Mouse (Mus musculus): ENCODE results near the gene Elovl6.

Gene Elovl6

DNA sequence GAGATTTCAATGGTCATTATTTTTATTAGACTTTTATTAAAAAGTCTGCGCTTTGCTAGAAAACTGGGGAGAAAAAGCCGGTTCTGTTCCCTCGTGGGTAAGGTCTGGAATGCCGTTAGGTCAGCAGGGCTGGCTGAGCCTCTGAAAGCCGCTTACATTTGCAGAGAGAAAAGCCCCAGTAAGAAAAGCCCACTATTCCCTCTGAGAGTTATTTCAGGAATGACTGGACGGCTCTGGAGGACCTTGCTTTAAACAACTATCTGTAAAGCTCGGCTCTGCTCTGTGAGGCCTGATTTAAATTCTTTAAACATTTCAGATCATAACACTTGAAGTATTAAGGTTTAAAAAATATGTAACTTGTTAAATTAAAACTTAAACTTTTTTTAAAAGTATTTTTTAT lies 36.4 kb downstream of the Elovl6 start:
- DNase-seq, result no peak

DNA sequence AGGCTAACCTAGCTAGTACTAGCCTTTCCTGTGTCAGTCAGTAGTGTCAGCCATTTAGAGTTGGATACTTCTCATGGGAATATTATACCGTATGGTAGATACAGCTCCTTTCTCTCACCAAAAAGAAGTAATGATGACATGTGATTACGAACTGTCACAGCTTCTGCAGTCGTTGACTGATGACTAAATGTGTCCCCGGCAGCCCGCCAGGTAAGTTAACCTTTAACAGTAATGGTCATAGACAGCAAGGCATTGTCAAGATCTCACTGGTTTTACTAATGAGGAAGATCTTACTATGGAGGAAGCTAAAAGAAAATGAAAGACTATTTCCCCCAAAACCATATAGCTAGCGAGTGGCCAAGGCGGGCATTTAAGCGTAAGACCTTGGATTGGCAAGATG lies 38.8 kb downstream of the Elovl6 start:
- no peak for DNase-seq

DNA sequence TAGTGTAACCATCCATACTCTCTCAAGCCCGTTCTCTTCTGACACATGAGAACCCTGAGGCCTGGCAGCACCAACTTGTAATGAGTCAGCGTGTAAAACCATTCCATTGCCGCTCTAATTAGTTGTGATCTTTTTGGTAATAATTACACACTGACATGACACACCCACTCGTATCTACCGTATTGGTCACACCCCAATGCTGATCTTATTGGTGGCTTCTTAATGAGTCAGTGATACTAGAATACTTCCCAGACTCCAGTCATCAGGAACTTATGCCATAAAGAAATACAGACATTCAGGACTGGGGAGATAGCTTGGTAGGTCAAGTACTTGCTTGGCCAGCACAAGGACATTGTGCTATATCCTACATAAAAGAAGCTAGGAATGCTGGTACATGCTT lies 39.5 kb downstream of the Elovl6 start:
- DNase-seq, result no peak

DNA sequence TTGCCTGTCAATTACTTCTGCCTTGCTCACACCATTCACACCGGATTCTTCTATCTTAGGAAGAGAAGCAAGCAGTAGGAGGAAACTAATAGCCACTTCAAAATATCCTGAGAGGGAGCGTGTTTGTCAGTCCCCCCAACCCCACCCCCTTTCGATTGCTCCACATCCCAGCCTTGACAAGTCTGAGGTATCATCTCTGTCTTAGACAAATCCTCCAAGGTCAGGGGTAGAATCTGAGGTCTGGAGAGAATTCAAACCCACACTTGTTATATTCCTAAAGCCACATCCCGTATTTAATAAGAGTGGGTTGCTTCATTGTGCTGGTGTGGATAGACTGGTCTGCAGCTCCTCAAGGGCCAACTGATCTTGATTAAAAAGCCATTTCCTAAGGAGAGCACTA lies 40.8 kb downstream of the Elovl6 start:
- DNase-seq, result no peak

DNA sequence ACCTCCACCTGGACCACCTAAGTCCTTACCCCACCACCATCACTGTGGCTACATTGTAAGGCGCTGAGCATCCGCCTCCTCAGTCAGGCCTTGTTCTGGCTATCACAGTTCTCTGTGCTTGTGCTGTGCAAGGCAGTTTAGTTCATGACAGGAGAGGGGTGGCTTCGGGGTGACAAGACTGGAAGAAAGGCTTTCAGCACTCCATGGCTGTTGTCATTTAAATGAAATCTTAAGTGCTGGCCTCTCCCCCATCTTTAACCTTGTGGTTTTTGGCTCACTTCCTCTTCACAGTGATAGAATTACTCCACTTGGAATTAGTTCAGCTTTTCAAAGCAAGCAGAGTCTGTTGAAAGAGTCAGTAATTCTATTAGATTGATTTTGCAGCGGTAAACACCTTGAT lies 41.5 kb downstream of the Elovl6 start:
- no peak for DNase-seq

DNA sequence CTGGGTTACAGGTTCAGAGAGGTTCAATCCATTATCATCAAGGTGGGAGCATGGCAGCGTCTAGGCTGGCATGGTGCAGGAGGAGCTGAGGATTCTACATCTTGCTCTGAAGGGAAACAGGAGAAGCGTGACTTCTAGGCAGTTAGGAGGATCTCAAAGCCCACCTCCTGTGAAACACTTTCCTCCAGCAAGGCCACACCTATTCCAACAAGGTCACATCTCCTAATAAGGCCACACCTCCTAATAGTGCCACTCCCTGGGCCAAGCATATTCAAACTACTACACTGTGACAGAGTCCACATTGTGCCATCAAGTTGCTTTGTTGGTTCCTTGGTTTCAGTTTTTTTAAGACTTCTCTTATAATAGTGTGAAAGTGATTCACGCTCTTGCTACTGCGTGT lies 42.9 kb downstream of the Elovl6 start:
- no peak for DNase-seq

DNA sequence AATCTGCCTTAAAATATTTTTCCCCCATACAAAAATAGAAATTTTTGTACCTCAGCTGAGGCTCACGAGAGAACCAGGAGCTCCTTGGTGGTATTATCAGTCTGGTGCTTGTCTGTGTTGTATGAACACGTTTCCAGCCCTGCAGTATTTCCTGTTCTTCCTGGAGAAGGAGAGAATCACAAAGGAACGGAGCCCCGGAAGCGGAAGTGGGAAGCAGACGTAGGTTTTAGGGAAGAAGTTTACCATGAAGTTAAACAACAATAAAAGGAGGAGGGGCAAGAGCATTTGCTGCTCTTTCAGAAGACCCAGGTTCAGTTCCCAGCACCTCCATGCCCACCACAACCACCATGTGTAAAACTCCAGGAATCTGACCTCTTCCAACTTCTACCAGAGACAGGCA lies 44.4 kb downstream of the Elovl6 start:
- DNase-seq, result no peak

DNA sequence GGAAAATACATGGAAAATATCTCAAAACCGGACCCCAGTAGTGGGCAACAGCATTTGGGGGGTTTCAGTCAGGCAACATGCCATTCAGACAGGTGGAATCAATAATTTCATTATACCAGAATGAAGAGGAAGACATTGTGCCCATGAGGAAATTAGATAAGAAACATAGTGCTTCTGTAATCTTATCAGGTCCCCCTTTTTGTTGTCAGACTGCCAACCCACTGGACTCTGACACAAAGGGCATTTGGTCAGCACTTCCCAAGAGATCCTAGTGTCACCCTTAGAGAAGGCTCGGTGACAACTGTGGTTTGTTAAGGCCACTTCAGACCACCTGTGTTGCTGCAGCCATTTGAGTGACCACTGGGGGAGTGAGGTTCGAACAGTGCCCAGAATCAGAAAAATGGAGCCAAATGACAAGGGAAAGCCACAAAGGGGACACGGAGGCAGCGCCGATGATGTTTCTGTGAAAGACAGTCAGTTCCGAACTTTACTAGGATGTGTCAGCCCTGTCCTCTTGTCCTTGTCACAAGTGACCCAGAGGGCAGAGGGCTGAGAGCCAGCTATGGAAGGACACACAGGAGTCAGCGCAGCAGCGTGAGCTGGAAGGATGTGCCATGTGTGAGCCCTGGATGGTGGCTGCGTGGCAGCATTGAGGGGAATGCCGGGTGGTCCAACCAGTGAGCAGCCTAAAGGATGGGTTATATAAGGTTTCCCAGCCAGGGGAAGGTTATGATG lies 46.8 kb downstream of the Elovl6 start:
- no peak for DNase-seq

DNA sequence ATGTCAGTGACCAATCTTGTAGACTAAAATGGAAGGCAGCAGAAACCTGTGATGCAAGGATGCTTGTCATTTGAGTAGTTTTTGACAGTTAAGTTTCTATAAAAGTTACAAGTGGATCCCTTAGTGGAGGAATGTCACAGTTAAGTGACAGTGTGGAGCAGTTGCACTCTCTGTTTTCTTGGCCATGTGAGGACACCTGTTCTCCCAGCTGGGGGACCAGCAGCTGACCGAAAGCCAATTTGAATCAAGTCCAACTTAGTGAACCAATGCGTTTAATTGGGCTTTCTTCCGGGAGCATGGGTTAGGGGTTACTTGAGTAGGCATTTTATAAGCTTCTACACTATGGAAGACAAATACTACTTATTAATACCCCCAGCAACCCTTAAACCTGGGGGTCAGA lies 48.9 kb downstream of the Elovl6 start:
- DNase-seq, result no peak

DNA sequence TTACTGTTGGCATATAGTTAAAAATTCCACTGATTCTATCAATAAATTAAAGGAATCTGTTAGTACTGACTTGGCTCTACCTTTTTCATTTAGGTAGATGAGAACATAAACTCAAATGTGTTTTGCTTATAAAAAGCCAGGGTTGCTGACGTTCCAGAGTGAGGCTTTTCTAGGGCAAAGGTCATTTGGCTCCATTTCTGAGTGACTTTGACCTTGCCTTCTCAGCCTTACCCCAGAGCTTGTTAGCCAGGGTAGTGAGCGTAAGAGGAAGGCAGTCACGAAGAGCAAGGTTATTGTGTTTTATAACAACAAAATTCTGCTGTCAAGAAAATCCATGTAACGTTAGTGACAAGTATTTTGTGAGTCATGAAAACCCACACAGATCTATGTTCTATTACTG lies 50.3 kb downstream of the Elovl6 start:
- DNase-seq, result no peak

DNA sequence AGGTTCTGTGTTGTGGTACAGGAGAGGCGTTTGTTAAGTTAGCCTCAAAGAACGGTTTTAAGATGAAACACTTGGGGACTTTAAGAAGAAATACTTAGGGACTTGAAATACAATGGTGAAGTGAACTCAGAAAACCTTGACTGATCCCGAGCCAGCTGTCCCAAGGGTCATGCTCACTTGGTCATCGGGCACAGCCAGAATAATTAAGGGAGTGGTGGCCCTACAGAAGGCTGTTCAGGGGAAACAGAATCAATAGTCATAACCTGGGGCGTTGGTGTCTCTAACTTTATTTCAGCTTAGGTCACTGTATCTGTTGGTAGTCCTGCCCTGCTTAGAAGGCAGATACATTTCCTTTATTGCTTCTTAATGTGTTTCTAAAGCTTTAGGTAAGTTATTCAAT lies 51.1 kb downstream of the Elovl6 start:
- DNase-seq, result no peak

DNA sequence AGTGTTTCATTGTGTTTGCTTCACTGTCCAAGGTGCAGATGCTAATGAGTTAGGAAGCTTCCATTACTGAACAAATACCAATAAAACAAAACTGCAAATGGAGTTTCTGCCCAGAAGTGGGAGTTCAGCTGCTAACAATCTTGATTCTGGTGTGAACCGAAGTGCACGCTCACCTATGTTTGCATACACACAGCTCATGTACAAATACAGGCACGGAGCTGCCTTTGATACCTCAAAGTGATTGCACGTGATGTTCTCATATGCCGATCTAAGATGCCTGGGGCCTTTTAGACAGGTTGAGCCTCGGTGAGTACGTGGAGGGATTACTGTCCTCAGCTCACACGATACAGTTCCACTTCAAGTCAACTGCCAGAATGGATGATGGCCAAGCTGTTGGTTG lies 55.8 kb downstream of the Elovl6 start:
- DNase-seq, result no peak

DNA sequence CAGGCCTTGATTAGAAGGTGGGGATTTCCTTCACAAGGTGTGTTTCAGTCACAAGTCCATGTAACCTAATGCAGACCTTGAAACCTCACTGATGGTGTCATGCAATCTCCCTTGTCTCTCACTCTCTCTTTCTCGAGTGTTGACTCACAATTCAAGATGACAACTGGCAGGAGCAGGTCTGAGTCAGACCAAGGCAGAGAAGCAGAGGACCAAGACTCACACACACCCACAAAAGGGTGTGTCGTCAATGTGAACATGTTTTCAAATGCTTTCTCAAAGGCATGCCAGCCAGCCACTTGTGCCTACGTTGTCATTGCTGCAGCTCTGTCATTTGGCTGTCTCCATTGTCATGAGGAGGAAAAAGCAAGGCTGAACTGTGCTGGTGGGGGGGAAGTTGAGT lies 56.6 kb downstream of the Elovl6 start:
- no peak for DNase-seq

DNA sequence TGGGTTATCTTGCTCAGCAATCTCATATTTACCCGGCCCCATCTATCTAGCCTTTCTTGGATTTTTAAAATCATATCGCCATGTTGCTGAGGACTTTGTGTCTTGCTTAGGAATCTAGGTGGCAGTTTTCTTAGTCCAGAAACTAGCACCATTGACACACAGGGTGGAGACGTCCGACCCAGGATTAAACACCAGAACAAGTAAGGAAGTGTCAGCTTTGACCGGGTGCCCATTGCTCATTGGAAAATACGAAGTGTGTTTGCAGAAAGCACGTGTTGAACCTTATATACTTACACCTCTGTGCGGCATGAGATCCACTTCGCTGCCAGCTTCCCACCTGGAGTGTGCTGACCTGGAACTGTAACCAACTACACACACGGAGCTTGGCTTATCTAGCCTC lies 57.5 kb downstream of the Elovl6 start:
- DNase-seq, result no peak

DNA sequence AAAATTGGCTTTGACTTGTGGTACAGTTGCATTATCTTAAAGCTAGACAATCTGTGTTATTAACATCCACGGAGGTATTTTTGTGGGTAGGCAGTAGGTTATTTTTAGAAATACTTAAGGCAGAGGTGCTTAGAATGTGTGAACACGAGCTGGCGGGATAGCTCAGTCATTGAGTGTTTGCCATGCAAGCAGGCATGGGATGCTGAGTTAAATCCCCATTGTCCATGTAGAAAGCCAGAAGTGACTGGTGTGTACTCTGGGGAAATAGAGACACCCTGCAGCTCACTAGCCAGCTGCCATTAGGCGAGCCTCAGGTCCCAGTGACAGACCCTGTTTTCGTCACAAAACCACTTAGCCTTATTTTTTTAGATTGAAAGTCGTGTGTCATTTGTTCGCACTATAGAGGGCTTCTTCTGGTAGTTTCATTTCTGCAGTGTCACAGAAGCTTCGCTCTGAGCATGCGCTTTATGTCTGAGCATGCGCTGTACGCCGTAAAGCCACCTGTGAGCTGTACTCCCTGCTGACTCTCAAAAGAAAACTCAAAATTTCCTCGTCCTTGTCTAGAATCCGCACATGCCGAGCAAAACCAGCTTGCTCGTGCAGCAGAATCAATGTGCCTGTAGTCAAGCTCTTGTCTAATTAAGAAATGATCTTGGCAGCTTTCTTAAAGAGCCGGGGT lies 58.5 kb downstream of the Elovl6 start:
- no peak for DNase-seq

DNA sequence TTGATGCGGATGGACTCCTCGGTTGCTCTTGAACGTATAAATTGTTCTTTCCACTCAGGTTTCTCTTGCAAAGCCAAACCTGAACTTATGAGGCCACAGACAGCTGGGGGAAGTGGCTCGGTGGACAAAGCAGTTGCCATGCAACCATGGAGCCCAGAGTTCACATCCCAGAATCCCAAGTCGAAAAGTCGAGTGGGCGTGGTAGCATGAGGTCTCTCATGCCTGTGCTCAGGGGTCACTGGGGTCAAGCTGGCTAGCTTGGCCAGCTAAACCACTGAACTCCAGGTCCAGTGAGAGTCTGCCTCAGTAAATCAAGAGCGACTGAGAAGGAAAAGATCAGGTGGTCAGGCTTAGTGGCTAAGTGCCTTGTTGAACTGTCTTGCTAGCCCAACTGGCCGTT lies 59.1 kb downstream of the Elovl6 start:
- DNase-seq, result no peak

DNA sequence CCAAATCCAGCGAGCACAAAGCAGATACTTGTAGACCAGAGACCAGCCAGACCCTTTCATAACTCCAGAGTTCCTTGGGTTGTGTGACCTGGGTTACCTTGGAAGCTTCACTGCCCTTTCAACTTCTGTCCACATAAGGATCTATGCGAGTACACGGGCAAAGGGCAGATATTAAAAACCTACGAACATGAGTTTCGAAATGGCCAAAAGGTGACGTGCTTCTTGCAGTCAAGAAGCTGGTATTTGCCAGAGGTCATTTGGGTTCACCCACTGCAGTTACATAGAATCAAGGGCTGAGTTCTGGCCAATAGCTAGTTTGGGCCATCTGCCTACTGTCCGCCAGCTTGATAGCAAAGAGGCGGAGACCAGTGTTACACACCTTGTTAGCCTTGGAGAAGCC lies 59.6 kb downstream of the Elovl6 start:
- no peak for DNase-seq

DNA sequence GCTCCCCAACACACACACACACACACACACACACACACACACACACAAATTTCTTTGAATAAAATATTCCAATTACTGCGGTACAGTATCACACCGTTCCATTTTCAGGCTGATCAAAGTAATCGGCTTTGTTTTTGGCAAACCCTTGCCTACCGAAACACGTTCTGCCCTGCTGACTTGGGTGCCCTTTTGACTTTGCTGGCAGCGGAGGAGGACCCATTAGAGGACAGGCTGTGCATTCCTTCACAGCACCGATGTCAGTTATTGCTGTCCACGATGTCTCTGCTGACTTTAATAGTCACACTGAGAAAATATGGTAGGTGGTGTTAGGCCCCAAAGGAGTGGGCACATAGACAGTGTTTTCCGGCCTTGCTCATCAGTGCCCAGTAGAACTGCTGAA lies 60.8 kb downstream of the Elovl6 start:
- no peak for DNase-seq

DNA sequence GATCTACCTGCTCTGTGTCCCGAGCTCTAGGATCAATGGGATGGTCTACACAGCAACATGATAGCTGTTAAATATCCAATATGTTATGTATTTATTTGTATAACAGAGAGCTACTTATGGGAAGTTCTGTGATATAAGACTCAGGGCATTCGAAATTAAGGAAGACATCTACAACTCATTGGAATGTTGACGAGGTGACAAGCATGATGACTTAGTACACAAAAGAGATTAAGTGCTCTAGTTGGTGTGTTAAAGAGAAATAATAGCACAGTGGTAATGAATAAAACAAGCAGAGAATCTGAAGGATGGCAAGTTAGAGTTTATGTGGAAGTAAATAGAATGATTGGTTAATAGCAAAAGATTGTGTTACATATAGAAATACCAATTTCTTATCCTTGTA lies 61.6 kb downstream of the Elovl6 start:
- no peak for DNase-seq

DNA sequence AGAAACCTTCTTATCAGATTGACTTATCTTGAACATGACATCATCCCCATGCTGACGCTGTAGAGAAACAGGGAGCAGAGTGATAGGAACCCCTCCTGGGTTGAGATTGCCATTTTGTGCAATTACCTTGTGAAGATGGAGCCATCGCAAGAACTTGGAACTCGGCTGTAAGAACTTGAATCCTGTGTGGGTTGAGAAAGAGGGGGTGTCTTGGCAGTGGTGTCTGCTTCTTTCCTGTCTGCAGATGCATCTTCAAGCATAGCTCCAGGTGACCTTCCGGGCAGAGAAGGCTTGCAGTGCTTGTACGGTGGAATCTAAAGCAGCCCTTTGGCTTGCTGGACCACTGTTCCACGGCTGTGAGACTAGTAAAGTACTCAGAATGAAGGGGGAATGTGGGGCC lies 63.9 kb downstream of the Elovl6 start:
- DNase-seq, result no peak

DNA sequence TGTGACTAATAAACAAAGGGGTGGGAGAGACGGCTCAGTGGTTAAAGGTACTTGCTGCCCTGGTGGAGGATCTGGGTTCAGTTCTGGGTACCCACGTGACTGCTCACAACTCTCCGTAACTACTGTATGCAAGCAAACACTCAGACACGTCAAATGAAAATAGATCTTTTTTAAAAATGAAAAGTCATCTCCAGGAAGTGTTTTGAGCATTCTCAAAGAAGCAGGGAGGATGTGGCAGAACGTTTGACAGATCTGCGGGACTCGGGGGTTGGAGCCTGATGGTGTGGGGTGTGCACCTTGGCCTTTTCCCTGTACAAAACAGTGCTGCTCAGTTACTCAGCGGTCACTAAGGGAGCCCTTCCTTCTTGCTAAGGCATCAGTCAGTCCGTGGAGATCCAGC lies 70.1 kb downstream of the Elovl6 start:
- no peak for DNase-seq

DNA sequence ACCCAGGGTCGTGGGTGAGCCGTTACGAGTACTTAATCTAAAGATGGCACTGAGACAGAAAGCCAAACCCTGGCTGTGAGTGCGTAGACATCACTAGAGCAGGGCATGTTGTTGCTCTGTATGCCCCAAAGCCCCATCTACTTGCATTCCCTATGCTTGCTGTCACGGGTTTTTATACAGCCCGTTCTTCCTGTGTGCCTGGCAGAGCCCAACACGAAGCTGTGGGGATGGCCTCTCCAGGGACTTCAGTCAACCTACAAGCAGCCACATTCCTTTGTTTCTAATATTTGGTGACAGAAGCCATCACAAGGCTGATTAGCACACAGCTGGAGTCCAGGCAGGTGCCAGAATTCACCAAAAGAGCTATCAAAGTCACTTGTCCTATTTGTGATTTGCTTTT lies 73.3 kb downstream of the Elovl6 start:
- DNase-seq, result no peak

DNA sequence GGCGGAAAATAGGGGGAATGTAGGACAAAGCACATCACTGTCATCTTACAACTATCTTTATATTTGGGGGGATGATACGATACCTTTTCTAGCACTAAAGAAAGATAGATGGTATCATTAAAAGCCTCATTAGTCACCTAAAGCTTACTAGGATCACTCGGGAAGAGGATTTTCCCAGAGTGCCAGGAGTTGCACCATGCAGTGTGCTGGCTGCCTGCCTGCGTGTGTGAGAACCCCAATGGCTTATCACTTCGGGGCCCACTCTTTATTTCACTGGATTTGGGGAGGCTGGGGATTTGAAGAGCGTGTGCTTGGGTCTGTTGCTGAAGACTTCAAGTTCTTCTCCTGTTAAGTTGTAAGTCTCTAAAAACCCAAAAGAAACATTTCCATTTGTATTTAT lies 73.8 kb downstream of the Elovl6 start:
- no peak for DNase-seq

DNA sequence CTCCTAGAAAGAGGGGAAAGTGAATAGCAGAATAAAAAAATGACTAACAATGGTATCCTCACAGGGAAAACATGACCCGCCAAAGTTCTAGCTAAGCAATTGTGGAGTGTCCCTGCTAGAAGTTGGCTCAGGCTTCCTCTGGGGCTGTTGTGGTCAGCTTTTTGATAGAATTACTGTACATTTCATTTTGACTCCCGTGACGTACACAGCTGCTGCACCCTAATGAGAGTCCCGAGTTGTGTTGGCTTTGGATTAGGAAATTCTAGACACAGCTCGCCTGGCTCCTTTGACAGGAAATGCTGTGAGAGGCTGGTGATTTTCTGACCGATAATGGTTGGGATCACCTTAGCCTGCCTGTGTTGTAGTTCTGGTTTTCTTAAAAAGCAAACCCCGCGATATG lies 79.5 kb downstream of the Elovl6 start:
- DNase-seq, result no peak
